Mouse (Mus musculus) MEL (cell line): ENCODE results near the gene Aurka. TPM values are rescaled to one million over a fixed set of nuclear protein-coding genes. Genes with fewer than 3 reads are reported as not detected.

Experiments
- DNase-seq: peaks from one replicate; pipeline ENCODE4 v3.0.0; 2011; ENCODE audit warnings: low read depth, low spot score
- H3K27ac ChIP-seq: 2 replicates; pipeline ENCODE4 v1.5.1; 2012; ENCODE audit warnings: low read depth, mild to moderate bottlenecking, control low read depth, low read length, moderate library complexity; ENCODE audit not compliant: control insufficient read depth
- H3K27me3 ChIP-seq, 2 experiments: fragments of 150-350 bp in 1 of 2; sonication (generic) in 1 of 2; 2 replicates each; pipeline ENCODE4 v1.6.1; 2012; ENCODE audit warnings: low read length in 2 of 2, mild to moderate bottlenecking in 2 of 2, improper control_type of control experiment in 1 of 2, moderate library complexity in 1 of 2; ENCODE audit not compliant: insufficient read depth in 2 of 2, control insufficient read depth in 1 of 2
- H3K36me3 ChIP-seq, 2 experiments: 2 replicates each; pipeline ENCODE4 v1.6.1; 2012 to 2014; ENCODE audit warnings: low read length in 2 of 2, improper control_type of control experiment in 1 of 2, inconsistent platforms in 1 of 2, mild to moderate bottlenecking in 1 of 2; ENCODE audit not compliant: insufficient read depth in 2 of 2, control insufficient read depth in 1 of 2
- H3K4me1 ChIP-seq, 2 experiments: fragments of 150-350 bp in 1 of 2; sonication (generic) in 1 of 2; 2 replicates each; pipeline ENCODE4 v1.6.1; 2012; ENCODE audit warnings: low read length in 2 of 2, improper control_type of control experiment in 1 of 2, mild to moderate bottlenecking in 1 of 2; ENCODE audit not compliant: insufficient read depth in 2 of 2, control insufficient read depth in 1 of 2
- H3K4me3 ChIP-seq, 2 experiments: fragments of 150-350 bp in 1 of 2; sonication (generic) in 1 of 2; 2 replicates each; pipeline ENCODE4 v1.5.1; 2012; ENCODE audit warnings: low read depth in 2 of 2, low read length in 2 of 2, mild to moderate bottlenecking in 2 of 2, moderate library complexity in 2 of 2, control low read depth in 1 of 2, improper control_type of control experiment in 1 of 2; ENCODE audit not compliant: control insufficient read depth in 1 of 2, insufficient read depth in 1 of 2
- H3K79me2 ChIP-seq: 2 replicates; pipeline ENCODE4 v1.6.1; 2012; ENCODE audit warnings: mild to moderate bottlenecking, low read length, moderate library complexity; ENCODE audit not compliant: control insufficient read depth, poor library complexity, insufficient read depth
- H3K9ac ChIP-seq: 2 replicates; pipeline ENCODE4 v1.6.1; 2012; ENCODE audit warnings: low read depth, mild to moderate bottlenecking, control low read depth, low read length, moderate library complexity; ENCODE audit not compliant: control insufficient read depth, poor library complexity, severe bottlenecking
- H3K9me3 ChIP-seq: fragments of 150-350 bp; sonication (generic); replicated peaks from 2 replicates; pipeline ENCODE4 v1.6.1; 2012; ENCODE audit warnings: mild to moderate bottlenecking, low read length, improper control_type of control experiment, moderate library complexity; ENCODE audit not compliant: insufficient read depth
- BHLHE40 ChIP-seq: IDR thresholded peaks from 2 replicates; pipeline ENCODE4 v1.6.1; 2012; ENCODE audit warnings: low read depth, mild to moderate bottlenecking, inconsistent platforms, low read length, improper control_type of control experiment, borderline replicate concordance
- E2F4 ChIP-seq: IDR thresholded peaks from 2 replicates; pipeline ENCODE4 v1.6.1; 2011; ENCODE audit warnings: low read depth, low read length, improper control_type of control experiment, borderline replicate concordance
- ELF1 ChIP-seq: IDR thresholded peaks from 2 replicates; pipeline ENCODE4 v1.6.1; 2014; ENCODE audit warnings: low read depth, mild to moderate bottlenecking, inconsistent platforms, low read length, improper control_type of control experiment, moderate library complexity
- EP300 ChIP-seq, 2 experiments: IDR thresholded peaks; 2 replicates each; pipeline ENCODE4 v1.6.1; 2011; ENCODE audit warnings: improper control_type of control experiment in 2 of 2, low read length in 2 of 2, low read depth in 1 of 2, mild to moderate bottlenecking in 1 of 2
- ETS1 ChIP-seq: IDR thresholded peaks from 2 replicates; pipeline ENCODE4 v1.6.1; 2012; ENCODE audit warnings: low read depth, mild to moderate bottlenecking, inconsistent platforms, low read length, improper control_type of control experiment, moderate library complexity
- GATA1 ChIP-seq: IDR thresholded peaks from 2 replicates; pipeline ENCODE4 v1.6.1; 2011; ENCODE audit warnings: low read depth, low read length, improper control_type of control experiment
- HCFC1 ChIP-seq: IDR thresholded peaks from 2 replicates; pipeline ENCODE4 v1.6.1; 2012; ENCODE audit warnings: low read depth, mild to moderate bottlenecking, inconsistent platforms, low read length, improper control_type of control experiment, moderate library complexity
- KAT2A ChIP-seq: conservative IDR thresholded peaks from 2 replicates; pipeline ENCODE4 v1.6.1; 2012; ENCODE audit warnings: low read depth, low read length, improper control_type of control experiment, inconsistent platforms
- MAFK ChIP-seq: IDR thresholded peaks from 2 replicates; pipeline ENCODE4 v1.6.1; 2011; ENCODE audit warnings: low read depth, mild to moderate bottlenecking, low read length, improper control_type of control experiment, borderline replicate concordance
- MAX ChIP-seq: IDR thresholded peaks from 2 replicates; pipeline ENCODE4 v1.6.1; 2011; ENCODE audit warnings: low read length, improper control_type of control experiment
- MXI1 ChIP-seq: IDR thresholded peaks from 2 replicates; pipeline ENCODE4 v1.6.1; 2011; ENCODE audit warnings: mild to moderate bottlenecking, low read depth, low read length, improper control_type of control experiment
- MYB ChIP-seq: IDR thresholded peaks from 2 replicates; pipeline ENCODE4 v1.6.1; 2011; ENCODE audit warnings: mild to moderate bottlenecking, low read depth, low read length, improper control_type of control experiment
- NELFE ChIP-seq: IDR thresholded peaks from 2 replicates; pipeline ENCODE4 v1.6.1; 2011; ENCODE audit warnings: low read depth, low read length, improper control_type of control experiment
- NRF1 ChIP-seq: IDR thresholded peaks from 2 replicates; pipeline ENCODE4 v1.6.1; 2014; ENCODE audit warnings: low read depth, mild to moderate bottlenecking, inconsistent platforms, low read length, improper control_type of control experiment, moderate library complexity; ENCODE audit not compliant: poor library complexity, insufficient read depth, severe bottlenecking
- RCOR1 ChIP-seq: IDR thresholded peaks from 2 replicates; pipeline ENCODE4 v1.6.1; 2012; ENCODE audit warnings: low read depth, mild to moderate bottlenecking, inconsistent platforms, low read length, improper control_type of control experiment
- SIN3A ChIP-seq: IDR thresholded peaks from 2 replicates; pipeline ENCODE4 v1.6.1; 2012; ENCODE audit warnings: low read length, improper control_type of control experiment, inconsistent platforms
- SMC3 ChIP-seq: IDR thresholded peaks from 2 replicates; pipeline ENCODE4 v1.6.1; 2011; ENCODE audit warnings: low read depth, low read length, improper control_type of control experiment
- TBP ChIP-seq: IDR thresholded peaks from 2 replicates; pipeline ENCODE4 v1.8.0; 2011; ENCODE audit warnings: low read depth, low read length, improper control_type of control experiment
- TCF12 ChIP-seq: IDR thresholded peaks from 2 replicates; pipeline ENCODE4 v1.6.1; 2014; ENCODE audit warnings: low read depth, mild to moderate bottlenecking, inconsistent platforms, low read length, improper control_type of control experiment, moderate library complexity
- UBTF ChIP-seq: IDR thresholded peaks from 2 replicates; pipeline ENCODE4 v1.6.1; 2012; ENCODE audit warnings: low read depth, mild to moderate bottlenecking, inconsistent platforms, low read length, improper control_type of control experiment, moderate library complexity, borderline replicate concordance; ENCODE audit not compliant: insufficient read depth
- USF1 ChIP-seq: IDR thresholded peaks from 2 replicates; pipeline ENCODE4 v1.6.1; 2014; ENCODE audit warnings: low read depth, mild to moderate bottlenecking, inconsistent platforms, low read length, improper control_type of control experiment, moderate library complexity
- USF2 ChIP-seq, 2 experiments: IDR thresholded peaks; 2 replicates each; pipeline ENCODE4 v1.6.1; 2011 to 2012; ENCODE audit warnings: improper control_type of control experiment in 2 of 2, low read length in 2 of 2, borderline replicate concordance in 1 of 2, inconsistent platforms in 1 of 2, low read depth in 1 of 2, mild to moderate bottlenecking in 1 of 2; ENCODE audit not compliant: insufficient read depth in 1 of 2
- ZKSCAN1 ChIP-seq: IDR thresholded peaks from 2 replicates; pipeline ENCODE4 v1.6.1; 2012; ENCODE audit warnings: low read depth, mild to moderate bottlenecking, inconsistent platforms, low read length, improper control_type of control experiment, moderate library complexity
- ZNF384 ChIP-seq: IDR thresholded peaks from 2 replicates; pipeline ENCODE4 v1.6.1; 2012; ENCODE audit warnings: low read depth, mild to moderate bottlenecking, inconsistent platforms, low read length, improper control_type of control experiment
- polyA plus RNA-seq, 2 experiments: library from polyadenylated mRNA; stranded (reverse) in 1 of 2; unstranded in 1 of 2; fragments of >175 nt in 1 of 2; fragments of >200 nt in 1 of 2; gene quantifications; 2 replicates each; pipeline versions ENCODE4 v1.2.1 to v1.2.4; 2012; ENCODE audit warnings: low replicate concordance in 2 of 2, low read depth in 1 of 2; ENCODE audit not compliant: insufficient read length in 2 of 2, insufficient read depth in 1 of 2, missing spikeins in 1 of 2
- total RNA-seq: library from RNA; depleted of rRNA; stranded (reverse); fragments of 300-350 nt; gene quantifications from 2 replicates; pipeline ENCODE4 v1.2.3, GENCODE M21; 2012

Gene Aurka
- total and polyA plus RNA-seq, 3 experiments, result 110 to 236 (median 150) TPM

DNA sequence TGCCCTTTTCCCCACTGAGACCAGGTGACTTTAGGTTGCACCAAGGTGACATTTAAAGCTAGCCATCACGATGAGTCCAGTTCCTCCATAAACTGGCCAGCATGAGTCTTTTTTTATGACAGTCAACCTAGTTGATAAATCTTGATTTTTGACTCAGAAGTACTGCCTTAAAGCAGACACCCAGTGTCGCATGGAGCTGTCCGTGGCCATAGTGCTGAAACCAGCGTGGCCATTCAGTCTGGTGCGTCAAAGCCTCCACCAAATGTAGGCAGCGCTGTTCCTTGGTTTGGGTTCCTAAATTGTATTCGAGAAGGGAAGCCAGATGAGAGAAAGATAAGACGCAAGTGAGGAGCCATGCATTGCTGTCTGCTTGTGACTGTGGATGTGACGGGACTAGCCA is 49.5 kb downstream of the Aurka start:
- peak; percentile 71 for DNase-seq
- no peak for TF ChIP-seq NRF1
- no peak for TF ChIP-seq USF2 (IDR thresholded peaks at IDR 0.05; ENCODE audit: borderline replicate concordance in 1 of 2, insufficient read depth in 1 of 2, low read depth in 1 of 2, low read length in 2 of 2)
- TF ChIP-seq NELFE, result no peak
- peak; percentile 67 for TF ChIP-seq SIN3A
- no peak for TF ChIP-seq KAT2A
- no peak for TF ChIP-seq TBP
- TF ChIP-seq ZNF384, result no peak
- TF ChIP-seq MYB, result no peak
- TF ChIP-seq MAX, result peak; percentile 71
- no peak for TF ChIP-seq BHLHE40
- no peak for TF ChIP-seq TCF12
- TF ChIP-seq E2F4, result no peak
- no peak for TF ChIP-seq UBTF
- TF ChIP-seq MAFK, result no peak
- no peak for TF ChIP-seq USF1
- no peak for TF ChIP-seq GATA1
- peak; percentile 32; the same call in 1 of the 2 replicates for TF ChIP-seq SMC3
- 0 out of 2 replicates have a peak, but pooled peaks have one; percentile 14 for TF ChIP-seq RCOR1
- peak; percentile 87 for TF ChIP-seq MXI1
- no peak for TF ChIP-seq ELF1
- peak in 1 of 2 experiments; percentile 20; a peak in 1 of 4 replicates for TF ChIP-seq EP300 (IDR thresholded peaks at IDR 0.05; ENCODE audit: low read depth in 1 of 2, low read length in 2 of 2)
- TF ChIP-seq ETS1, result no peak
- H3K9me3 ChIP-seq, result no peaks in the 10 kb centered on the region
- H3K27me3 ChIP-seq, result no peaks in the 10 kb centered on the region; a peak in 1 of 4 replicates
- no peaks in the 10 kb centered on the region for H3K36me3 ChIP-seq
- no peaks in the 10 kb centered on the region for H3K79me2 ChIP-seq
- no peak overlapping the region for H3K4me3 ChIP-seq
- H3K27ac ChIP-seq, result no peak overlapping the region
- H3K9ac ChIP-seq, result no peak overlapping the region
- H3K4me1 ChIP-seq, result no peaks in the 10 kb centered on the region

GRCm38 (mm10) chr2:172311731-172312130 is 58.6 kb downstream of the Aurka start:
- Histone ChIP-seq H3K27ac (no peak overlapping the region), H3K4me3 (no peak overlapping the region), H3K9me3 (no peaks in the 10 kb centered on the region), H3K4me1 (no peaks in the 10 kb centered on the region), H3K9ac (no peak overlapping the region), H3K79me2 (no peaks in the 10 kb centered on the region), H3K27me3 (no peaks in the 10 kb centered on the region; a peak in 2 of 4 replicates), H3K36me3 (no peaks in the 10 kb centered on the region)
- no peak for DNase-seq
- TF ChIP-seq HCFC1 (no peak), USF2 (IDR thresholded peaks at IDR 0.05; ENCODE audit: borderline replicate concordance in 1 of 2, insufficient read depth in 1 of 2, low read depth in 1 of 2, low read length in 2 of 2) (no peak), UBTF (no peak), TBP (no peak), MYB (no peak), GATA1 (no peak), ZKSCAN1 (no peak), ELF1 (no peak), SIN3A (no peak)
